ENCODE assay signal across 8 mouse cellular contexts in the genomic region with DNA sequence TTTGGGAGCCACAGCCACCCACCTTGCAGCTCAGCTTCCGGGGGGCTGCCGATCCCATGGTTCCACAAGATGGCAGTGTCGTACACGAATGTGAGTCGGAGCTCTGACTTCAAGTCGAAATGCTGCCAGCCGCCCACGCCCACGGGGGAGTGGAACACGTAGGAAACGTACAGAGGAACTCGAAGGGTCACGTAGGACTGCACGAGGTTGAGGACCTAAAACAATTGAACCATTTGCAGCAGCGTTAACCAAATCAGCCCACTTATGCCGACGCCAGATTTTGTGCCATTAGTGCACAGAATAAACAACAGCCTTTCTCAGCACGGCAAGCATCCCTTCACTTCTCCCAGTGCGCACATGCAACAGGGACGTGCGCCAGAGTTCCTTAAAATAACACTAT. TPM values are rescaled to one million over a fixed set of nuclear protein-coding genes. Genes with fewer than 3 reads are reported as not detected.
DNase-seq lines count a peak whose midpoint lies in the region; ATAC-seq lines count a peak whose summit lies in the region.

No protein-coding gene starts in this region.

- H3K4me1 ChIP-seq in intestine, embryonic 14.5 days (replicated peaks; ENCODE audit: control insufficient read depth, insufficient read depth, low read length): no peaks in the 10 kb centered on the region

- no peaks in the 10 kb centered on the region; the same call in 1 of the 2 replicates for H3K36me3 ChIP-seq in intestine, embryonic 14.5 days (ENCODE audit: control insufficient read depth, insufficient read depth, low read length)

- DNase-seq in adrenal gland, adult 2 months: peak; percentile 55
- DNase-seq in embryo, embryonic 10.5 days (ENCODE audit: low spot score): peak; percentile 87
- peak; percentile 24 to 47 for DNase-seq in gastrocnemius, postnatal 36 days
- DNase-seq in intestine, embryonic 14.5 days (ENCODE audit: low spot score): peak; percentile 92
- peak; percentile 68 to 84 for DNase-seq in left cerebral cortex, adult 9 months (ENCODE audit: low spot score in 2 of 2)
- peak; percentile 78 to 83 for DNase-seq in right cerebral cortex, postnatal 36 days (ENCODE audit: low spot score in 2 of 2)

- ATAC-seq in intestine, embryonic 14.5 days (replicated peaks; ENCODE audit: low FRiP score, low TSS enrichment, low read depth): peak; percentile 83; the same call in 1 of the 2 replicates
- ATAC-seq in megakaryocyte-erythroid progenitor cell, adult 5-6 weeks (replicated peaks; ENCODE audit: low FRiP score, low TSS enrichment, poor library complexity, severe bottlenecking): peak; percentile 87
- no peak for ATAC-seq in erythroid progenitor cell, adult 5-6 weeks (replicated peaks; ENCODE audit: low FRiP score, poor library complexity, severe bottlenecking)

- intact Hi-C loops in gastrocnemius, postnatal 36 days (cut with DNase I): loop anchor here (5.0 kb wide), 2 partner anchors 132 to 207 kb away; partner anchors contain the start of gene Frem2

- H3K9ac ChIP-seq in intestine, embryonic 14.5 days (ENCODE audit: low read length): peak overlapping the region; percentile 4; the same call in 1 of the 2 replicates

- H3K4me2 ChIP-seq in intestine, embryonic 14.5 days (ENCODE audit: low read length): peak overlapping the region; percentile 49

- H3K27me3 ChIP-seq in intestine, embryonic 14.5 days (replicated peaks; ENCODE audit: control insufficient read depth, insufficient read depth, low read length): no peaks in the 10 kb centered on the region

- peak overlapping the region; percentile 28 for H3K4me3 ChIP-seq in intestine, embryonic 14.5 days (ENCODE audit: low read depth, low read length)

- no peaks in the 10 kb centered on the region for H3K9me3 ChIP-seq in intestine, embryonic 14.5 days (ENCODE audit: control insufficient read depth, low read length)

- H3K27ac ChIP-seq in intestine, embryonic 14.5 days (ENCODE audit: low read depth): no peak overlapping the region

- WGBS in intestine, embryonic 14.5 days: 12% methylated on average over 21 of the region's 21 CpGs

RNA-seq across cellular contexts. Expression of gene Stoml3, which starts 37.3 kb away (rescaled TPM):
- not detected for total RNA-seq in adrenal gland, adult 2 months (2021)
- polyA plus RNA-seq in adrenal gland, adult 2 months (2012; rRNA removed): not detected in 2 replicates
- total RNA-seq in gastrocnemius, postnatal 36 days (2021): not detected
- 0.13 TPM in 1 of 2 replicates, not detected in the other for polyA plus RNA-seq in intestine, embryonic 14.5 days (2014; fragmentation: Nextera tagmentation; extraction: Ambion mirVana)
- total RNA-seq in megakaryocyte-erythroid progenitor cell, adult 5-6 weeks (2014; fragmentation: Nextera tagmentation): not detected in 2 replicates
- total RNA-seq in megakaryocyte-erythroid progenitor cell, adult 5-6 weeks (2017): not detected in 2 replicates
- not detected in 2 replicates for total RNA-seq in erythroid progenitor cell, adult 5-6 weeks (2015; ENCODE audit: low replicate concordance)
- total RNA-seq in erythroid progenitor cell, adult 5-6 weeks (2017; ENCODE audit: low replicate concordance): 0.30 TPM in 1 of 2 replicates, not detected in the other

Comparison
In these comparisons a context has a peak if more than half of its experiments do, and no peak if none do; other contexts are left out.
1. DNase-seq: peak in every context shown above with its lines; median percentile 92 in intestine, embryonic 14.5 days; 87 in embryo, embryonic 10.5 days; 80 in right cerebral cortex, postnatal 36 days; 76 in left cerebral cortex, adult 9 months; 55 in adrenal gland, adult 2 months; 36 in gastrocnemius, postnatal 36 days.